Mouse (Mus musculus) embryonic facial prominence, embryonic 11.5 days (tissue): ENCODE measurements around the gene Syngr4. TPM values are rescaled to one million over a fixed set of nuclear protein-coding genes. Genes with fewer than 3 reads are reported as not detected.

Experiments
- polyA plus RNA-seq: library from polyadenylated mRNA; unstranded; fragments of >200 nt; fragmentation: Nextera tagmentation; extraction: Ambion mirVana; gene quantifications from 2 replicates; pipeline ENCODE4 v1.2.1, GENCODE M21; 2014

Gene Syngr4
- polyA plus RNA-seq, 1 experiment from 2014 or later: 1.0 TPM

Other genes starting within 250 kb of the Syngr4 start
- gene Fut2, start 230.3 kb downstream of the Syngr4 start, polyA plus RNA-seq: 0.17 TPM in 1 of 2 replicates, not detected in the other
- gene Ntn5, start 212.7 kb downstream of the Syngr4 start, polyA plus RNA-seq: 0.25 TPM in 2 replicates
- 0.27 and 0.42 TPM in 2 replicates for gene Sec1, start 202.3 kb downstream of the Syngr4 start, polyA plus RNA-seq
- 6.9 and 8.7 TPM in 2 replicates for gene Car11, start 196.9 kb downstream of the Syngr4 start, polyA plus RNA-seq
- 4.9 and 5.6 TPM in 2 replicates for gene Dbp, start 191.6 kb downstream of the Syngr4 start, polyA plus RNA-seq
- gene Rpl18, start 181.3 kb downstream of the Syngr4 start, polyA plus RNA-seq: 1,026 and 1,114 TPM in 2 replicates
- gene Sphk2, start 178.7 kb downstream of the Syngr4 start, polyA plus RNA-seq: 14.9 and 17.3 TPM in 2 replicates
- 0.21 and 0.35 TPM in 2 replicates for gene Fam83e, start 175.5 kb downstream of the Syngr4 start, polyA plus RNA-seq
- not detected in 2 replicates for gene Spaca4, start 170.9 kb downstream of the Syngr4 start, polyA plus RNA-seq
- 2.9 and 3.2 TPM in 2 replicates for gene Lmtk3, start 113.0 kb downstream of the Syngr4 start, polyA plus RNA-seq
- 1.8 and 2.0 TPM in 2 replicates for gene Sult2b1, start 112.0 kb downstream of the Syngr4 start, polyA plus RNA-seq
- 168 and 170 TPM in 2 replicates for gene Cyth2, start 82.1 kb downstream of the Syngr4 start, polyA plus RNA-seq
- gene Kcnj14, start 71.9 kb downstream of the Syngr4 start, polyA plus RNA-seq: 2.1 and 2.7 TPM in 2 replicates
- gene Grwd1, start 65.8 kb downstream of the Syngr4 start, polyA plus RNA-seq: 78.6 and 81.7 TPM in 2 replicates
- 85.2 and 85.7 TPM in 2 replicates for gene Kdelr1, start 23.9 kb downstream of the Syngr4 start, polyA plus RNA-seq
- 0.13 and 0.18 TPM in 2 replicates for gene Grin2d, start 18.3 kb downstream of the Syngr4 start, polyA plus RNA-seq
- 2.7 and 3.9 TPM in 2 replicates for gene Tmem143, start 227 bp upstream of the Syngr4 start, polyA plus RNA-seq
- 24.9 and 29.2 TPM in 2 replicates for gene Emp3, start 24.7 kb upstream of the Syngr4 start, polyA plus RNA-seq
- gene Ccdc114, start 27.4 kb upstream of the Syngr4 start, polyA plus RNA-seq: 2.1 and 2.4 TPM in 2 replicates
- gene Abcc6, start 133.6 kb upstream of the Syngr4 start, polyA plus RNA-seq: 0.04 and 0.18 TPM in 2 replicates
- 11.3 and 11.8 TPM in 2 replicates for gene Nomo1, start 137.0 kb upstream of the Syngr4 start, polyA plus RNA-seq
- gene Kcnj11, start 204.1 kb upstream of the Syngr4 start, polyA plus RNA-seq: 0.32 TPM in 1 of 2 replicates, not detected in the other